9 mouse cellular contexts compared by ENCODE assay signal in genomic region chr11:103639407-103639946, GRCm38 (mm10). TPM values are rescaled to one million over a fixed set of nuclear protein-coding genes. Genes with fewer than 3 reads are reported as not detected.
DNase-seq lines count a peak whose midpoint lies in the region; TF ChIP-seq lines count a peak whose summit lies in the region.
"Had no signal": no experiment of that assay in that cellular context is flagged by ENCODE, and none has a peak within 500 bp of the region (broad histone marks: within the 10 kb centered on the region; RNA-seq: fewer than 3 reads in every experiment).

No protein-coding gene starts in this region.

- no peaks in the 10 kb centered on the region for H3K9me3 ChIP-seq in limb, embryonic 10.5 days (replicated peaks)

- peaks cover 36% of the 10 kb centered on the region for H3K27me3 ChIP-seq in limb, embryonic 10.5 days (ENCODE audit: low read depth, poor library complexity, severe bottlenecking)

- WGBS in limb, embryonic 10.5 days = 4% methylated on average over 10 of the region's 10 CpGs

- H3K4me1 ChIP-seq in limb, embryonic 10.5 days = peaks cover 6% of the 10 kb centered on the region; the same call in 1 of the 2 replicates

- peak; percentile 95 for TF ChIP-seq CTCF in layer of hippocampus, adult 2 months (conservative IDR thresholded peaks at IDR 0.05)

- H3K4me3 ChIP-seq in layer of hippocampus, adult 2 months = no peak overlapping the region
- no peak overlapping the region for H3K4me3 ChIP-seq in limb, embryonic 10.5 days

- peak; percentile 67 to 80 for DNase-seq in layer of hippocampus, adult 2 months (ENCODE audit: low spot score in 2 of 2)
- DNase-seq in layer of hippocampus, adult 9-10 months (ENCODE audit: low spot score) = no peak
- DNase-seq in Muller cell, postnatal 12 days (ENCODE audit: inconsistent ontology term) = peak; percentile 34
- peak; percentile 55 for DNase-seq in cerebellum, adult 9-10 months
- DNase-seq in heart, adult 8-10 months (ENCODE audit: low spot score) = peak; percentile 27
- DNase-seq in limb, embryonic 10.5 days (ENCODE audit: low spot score) = peak; percentile 80
- peak; percentile 3 to 22 for DNase-seq in natural killer cell, adult 2 months (ENCODE audit: low spot score in 2 of 2)
- peak; percentile 35 to 37 for DNase-seq in urinary bladder, postnatal 36 days (ENCODE audit: low spot score in 2 of 2)

- H3K27ac ChIP-seq in layer of hippocampus, adult 2 months = no peak overlapping the region
- H3K27ac ChIP-seq in limb, embryonic 10.5 days = no peak overlapping the region

- no peaks in the 10 kb centered on the region for H3K36me3 ChIP-seq in limb, embryonic 10.5 days

RNA-seq across cellular contexts. Expression of gene Lyzl6, which starts 0.8 kb away (rescaled TPM):
- not detected for total RNA-seq in layer of hippocampus, adult 2 months (2021)
- total RNA-seq in heart, adult 8-10 months (2022) = not detected
- polyA plus RNA-seq in limb, embryonic 10.5 days (2016; fragmentation: Nextera tagmentation; extraction: Ambion mirVana) = not detected in 2 replicates
- polyA plus RNA-seq: heart, embryonic 14.5 days had no signal

RNA-seq across cellular contexts. Expression of gene Rprml, which starts 9.9 kb away (rescaled TPM):
- 100 to 1,000 TPM; 102 to 117 TPM for total RNA-seq in layer of hippocampus, adult 2 months (2021)
- not detected for total RNA-seq in heart, adult 8-10 months (2022)
- 0.48 and 1.0 TPM in 2 replicates for polyA plus RNA-seq in limb, embryonic 10.5 days (2016; fragmentation: Nextera tagmentation; extraction: Ambion mirVana)
- polyA plus RNA-seq: heart, embryonic 14.5 days had no signal

RNA-seq across cellular contexts. Expression of gene Gm884, which starts 18.5 kb away (rescaled TPM):
- not detected for total RNA-seq in layer of hippocampus, adult 2 months (2021)
- total RNA-seq in heart, adult 8-10 months (2022) = not detected
- not detected in 2 replicates for polyA plus RNA-seq in limb, embryonic 10.5 days (2016; fragmentation: Nextera tagmentation; extraction: Ambion mirVana)
- polyA plus RNA-seq: heart, embryonic 14.5 days had no signal

RNA-seq across cellular contexts. Expression of gene Gosr2, which starts 58.2 kb away (rescaled TPM):
- total RNA-seq in layer of hippocampus, adult 2 months (2021) = 10 to 100 TPM; 62.5 to 66.1 TPM
- total RNA-seq in heart, adult 8-10 months (2022) = 10 to 100 TPM; 29.3 to 37.1 (median 34.4) TPM
- polyA plus RNA-seq in limb, embryonic 10.5 days (2016; fragmentation: Nextera tagmentation; extraction: Ambion mirVana) = 94.5 and 108 TPM in 2 replicates

Comparison
In these comparisons a context has a peak if more than half of its experiments do, and no peak if none do; other contexts are left out.
1. RNA of gene Rprml, which starts 9.9 kb away (total RNA-seq): 102 to 117 TPM in layer of hippocampus, adult 2 months; not detected in heart, adult 8-10 months; every median in the first group is over 10 times any median in the second.